In genomic region chr5:34194975-34195662, GRCm38 (mm10) we compare ENCODE assay signal across 18 mouse cellular contexts. TPM values are rescaled to one million over a fixed set of nuclear protein-coding genes. Genes with fewer than 3 reads are reported as not detected.
DNase-seq lines count a peak whose midpoint lies in the region; ATAC-seq and TF ChIP-seq lines count a peak whose summit lies in the region.
"Had no signal": no experiment of that assay in that cellular context is flagged by ENCODE, and none has a peak within 500 bp of the region (broad histone marks: within the 10 kb centered on the region; RNA-seq: fewer than 3 reads in every experiment).

No protein-coding gene starts in this region.

- peak; percentile 50 for DNase-seq in CD4-positive, CD25-positive, alpha-beta regulatory T cell, adult 2 months (ENCODE audit: low read depth, low spot score)
- peak; percentile 72 for DNase-seq in right cerebral cortex, adult 18-20 months
- DNase-seq in right cerebral cortex, postnatal 10 days (ENCODE audit: low spot score in 2 of 2), result no peak
- DNase-seq in left cerebral cortex, adult 2 months (ENCODE audit: extremely low spot score in 1 of 2, low spot score in 2 of 2), result no peak
- peak; percentile 77 for DNase-seq in telencephalon, adult 2 months (ENCODE audit: low read depth, low spot score)
- no peak for DNase-seq in limb, embryonic 10.5 days (ENCODE audit: low spot score)
- DNase-seq in kidney, postnatal 10 days, result no peak
- DNase-seq: heart, adult 18-20 months; heart, postnatal 10 days; kidney, adult 18-20 months; retina, postnatal 1 day had no signal

- no peaks in the 10 kb centered on the region for H3K9me3 ChIP-seq in limb, embryonic 10.5 days (replicated peaks)
- H3K9me3 ChIP-seq: embryonic facial prominence, embryonic 12.5 days; hindbrain, embryonic 15.5 days; liver, embryonic 12.5 days; lung, embryonic 15.5 days; midbrain, embryonic 10.5 days; neural tube, embryonic 15.5 days had no signal

- H3K36me3 ChIP-seq in limb, embryonic 10.5 days, result no peaks in the 10 kb centered on the region
- H3K36me3 ChIP-seq: embryonic facial prominence, embryonic 12.5 days; hindbrain, embryonic 15.5 days; liver, embryonic 12.5 days; lung, embryonic 15.5 days; midbrain, embryonic 10.5 days; neural tube, embryonic 15.5 days had no signal

- H3K4me1 ChIP-seq in limb, embryonic 10.5 days, result no peaks in the 10 kb centered on the region
- H3K4me1 ChIP-seq: embryonic facial prominence, embryonic 12.5 days; hindbrain, embryonic 15.5 days; liver, embryonic 12.5 days; midbrain, embryonic 10.5 days; neural tube, embryonic 15.5 days had no signal

- intact Hi-C loops in left cerebral cortex, adult 2 months (cut with DNase I), result loop anchor here (1.0 to 5.0 kb wide), 2 partner anchors 47 to 81 kb away; no protein-coding TSS in a partner anchor

- no peaks in the 10 kb centered on the region for H3K27me3 ChIP-seq in limb, embryonic 10.5 days (ENCODE audit: low read depth, poor library complexity, severe bottlenecking)
- H3K27me3 ChIP-seq: embryonic facial prominence, embryonic 12.5 days; hindbrain, embryonic 15.5 days; liver, embryonic 12.5 days; lung, embryonic 15.5 days; neural tube, embryonic 15.5 days had no signal

- H3K4me3 ChIP-seq in left cerebral cortex, adult 2 months, result no peak overlapping the region
- H3K4me3 ChIP-seq in limb, embryonic 10.5 days, result no peak overlapping the region
- H3K4me3 ChIP-seq: embryonic facial prominence, embryonic 12.5 days; hindbrain, embryonic 15.5 days; liver, embryonic 12.5 days; lung, embryonic 15.5 days; midbrain, embryonic 10.5 days; neural tube, embryonic 15.5 days had no signal

- TF ChIP-seq CTCF in left cerebral cortex, adult 2 months (IDR thresholded peaks at IDR 0.05), result no peak

- ATAC-seq in CD4-positive, CD25-positive, alpha-beta regulatory T cell, adult 4 months, result no peak
- ATAC-seq: liver, embryonic 12.5 days had no signal

- H3K27ac ChIP-seq in left cerebral cortex, adult 2 months, result peak overlapping the region; percentile 82
- H3K27ac ChIP-seq in limb, embryonic 10.5 days, result no peak overlapping the region
- H3K27ac ChIP-seq: embryonic facial prominence, embryonic 12.5 days; hindbrain, embryonic 15.5 days; liver, embryonic 12.5 days; lung, embryonic 15.5 days; neural tube, embryonic 15.5 days had no signal

- 85% methylated on average over 6 of the region's 6 CpGs for WGBS in limb, embryonic 10.5 days

RNA-seq across cellular contexts. Expression of gene Mxd4, which starts 7.6 kb away (rescaled TPM):
- 100 to 1,000 TPM; 128 to 166 TPM for polyA plus RNA-seq in CD4-positive, CD25-positive, alpha-beta regulatory T cell, adult 4 months (2017; shearing (Covaris generic))
- total RNA-seq in left cerebral cortex, adult 2 months (2021), result 10 to 100 TPM; 82.6 to 91.1 TPM
- 13.2 and 25.3 TPM in 2 replicates for polyA plus RNA-seq in limb, embryonic 10.5 days (2016; fragmentation: Nextera tagmentation; extraction: Ambion mirVana)

RNA-seq across cellular contexts. Expression of gene Haus3, which starts 25.8 kb away (rescaled TPM):
- polyA plus RNA-seq in CD4-positive, CD25-positive, alpha-beta regulatory T cell, adult 4 months (2017; shearing (Covaris generic)), result 10 to 100 TPM; 80.1 to 90.0 TPM
- total RNA-seq in left cerebral cortex, adult 2 months (2021), result 1 to 10 TPM; 7.7 to 8.5 TPM
- 56.7 and 58.0 TPM in 2 replicates for polyA plus RNA-seq in limb, embryonic 10.5 days (2016; fragmentation: Nextera tagmentation; extraction: Ambion mirVana)

RNA-seq across cellular contexts. Expression of gene Poln, which starts 25.9 kb away (rescaled TPM):
- polyA plus RNA-seq in CD4-positive, CD25-positive, alpha-beta regulatory T cell, adult 4 months (2017; shearing (Covaris generic)), result 1 to 10 TPM in 1 of 2 experiments, under 1 TPM in 1; 0.77 to 3.5 TPM
- 1 to 10 TPM; 2.1 to 2.3 TPM for total RNA-seq in left cerebral cortex, adult 2 months (2021)
- 0.59 and 0.63 TPM in 2 replicates for polyA plus RNA-seq in limb, embryonic 10.5 days (2016; fragmentation: Nextera tagmentation; extraction: Ambion mirVana)

Comparison
In these comparisons a context has a peak if more than half of its experiments do, and no peak if none do; other contexts are left out.
1. DNase-seq: peak in CD4-positive, CD25-positive, alpha-beta regulatory T cell, adult 2 months (single experiment), right cerebral cortex, adult 18-20 months (single experiment) and telencephalon, adult 2 months (single experiment); none in right cerebral cortex, postnatal 10 days (0 of 2), left cerebral cortex, adult 2 months (0 of 2), limb, embryonic 10.5 days (single experiment) and kidney, postnatal 10 days (single experiment).